20 mouse cellular contexts compared by ENCODE assay signal in genomic region chr2:158063036-158063435, GRCm38 (mm10). TPM values are rescaled to one million over a fixed set of nuclear protein-coding genes. Genes with fewer than 3 reads are reported as not detected.
A peak's percentile ranks its signal among the peaks of the same experiment; 100 is the strongest.
DNase-seq lines count a peak whose midpoint lies in the region; ATAC-seq and TF ChIP-seq lines count a peak whose summit lies in the region.
"Had no signal": no experiment of that assay in that cellular context is flagged by ENCODE, and none has a peak within 500 bp of the region (broad histone marks: within the 10 kb centered on the region; RNA-seq: fewer than 3 reads in every experiment).

No protein-coding gene starts in this region.

- no peak for TF ChIP-seq CTCF in liver, postnatal 0 days (IDR thresholded peaks at IDR 0.05; ENCODE audit: low read depth)

- no peak for TF ChIP-seq EP300 in liver, postnatal 0 days (IDR thresholded peaks at IDR 0.05; ENCODE audit: low read depth)

- no peak overlapping the region for H3K9ac ChIP-seq in liver, postnatal 0 days (replicated peaks)
- no peak overlapping the region for H3K9ac ChIP-seq in liver, embryonic 12.5 days
- H3K9ac ChIP-seq: embryonic facial prominence, embryonic 12.5 days; forebrain, embryonic 12.5 days had no signal

- H3K4me2 ChIP-seq in liver, postnatal 0 days (ENCODE audit: low read depth, low read length): no peak overlapping the region
- H3K4me2 ChIP-seq in liver, embryonic 12.5 days: no peak overlapping the region
- H3K4me2 ChIP-seq: embryonic facial prominence, embryonic 12.5 days; forebrain, embryonic 12.5 days had no signal

- no peak overlapping the region for H3K4me3 ChIP-seq in liver, postnatal 0 days (ENCODE audit: low read depth, low read length)
- no peak overlapping the region for H3K4me3 ChIP-seq in liver, embryonic 12.5 days
- H3K4me3 ChIP-seq: embryonic facial prominence, embryonic 10.5 days; embryonic facial prominence, embryonic 12.5 days; forebrain, embryonic 10.5 days; forebrain, embryonic 12.5 days had no signal

- H3K4me1 ChIP-seq in liver, postnatal 0 days (ENCODE audit: insufficient read depth): peaks cover 3% of the 10 kb centered on the region; the same call in 1 of the 2 replicates
- H3K4me1 ChIP-seq in liver, embryonic 12.5 days: no peaks in the 10 kb centered on the region; the same call in 1 of the 2 replicates
- H3K4me1 ChIP-seq: embryonic facial prominence, embryonic 12.5 days had no signal

- H3K36me3 ChIP-seq in liver, postnatal 0 days (replicated peaks; ENCODE audit: insufficient read depth, low read length): peaks cover 52% of the 10 kb centered on the region
- peaks cover 95% of the 10 kb centered on the region for H3K36me3 ChIP-seq in liver, embryonic 12.5 days

- peak; percentile 37 for DNase-seq in heart, adult 11 months
- no peak for DNase-seq in heart, adult 8-10 months (ENCODE audit: low spot score)
- DNase-seq in liver, postnatal 0 days: no peak
- DNase-seq in gonadal fat pad, adult 2 months (ENCODE audit: low read depth): peak; percentile 60
- DNase-seq in cerebellum, postnatal 14 days: no peak
- DNase-seq: adrenal gland, adult 2 months; adrenal gland, postnatal 10 days; adrenal gland, postnatal 25 days; cerebellum, adult 11 months; cerebellum, adult 18-20 months; cerebellum, adult 8-10 months; cerebellum, adult 9-11 months; cerebellum, postnatal 25 days had no signal

- peak; percentile 76 for ATAC-seq in liver, postnatal 0 days
- ATAC-seq in liver, embryonic 12.5 days: no peak
- ATAC-seq: forebrain, embryonic 14.5 days; forebrain, embryonic 16.5 days had no signal

- H3K27me3 ChIP-seq in liver, postnatal 0 days (ENCODE audit: insufficient read depth, low read length): no peaks in the 10 kb centered on the region
- H3K27me3 ChIP-seq in liver, embryonic 12.5 days (replicated peaks): no peaks in the 10 kb centered on the region
- H3K27me3 ChIP-seq: embryonic facial prominence, embryonic 12.5 days; forebrain, embryonic 12.5 days had no signal

- H3K27ac ChIP-seq in liver, postnatal 0 days (ENCODE audit: low read depth): 0 out of 2 replicates have a peak overlapping the region, but pooled peaks have one; percentile 39
- H3K27ac ChIP-seq in liver, embryonic 12.5 days: no peak overlapping the region
- H3K27ac ChIP-seq: embryonic facial prominence, embryonic 10.5 days; embryonic facial prominence, embryonic 12.5 days; forebrain, embryonic 10.5 days; forebrain, embryonic 12.5 days had no signal

- WGBS in liver, postnatal 0 days (ENCODE audit: insufficient replicate concordance): 56% methylated on average over 3 of the region's 3 CpGs
- 79% methylated on average over 3 of the region's 3 CpGs for WGBS in liver, embryonic 12.5 days (ENCODE audit: insufficient replicate concordance)

- H3K9me3 ChIP-seq in liver, postnatal 0 days (ENCODE audit: low read length): no peaks in the 10 kb centered on the region
- H3K9me3 ChIP-seq in liver, embryonic 12.5 days (replicated peaks): no peaks in the 10 kb centered on the region
- H3K9me3 ChIP-seq: embryonic facial prominence, embryonic 10.5 days; embryonic facial prominence, embryonic 12.5 days; forebrain, embryonic 10.5 days; forebrain, embryonic 12.5 days had no signal

RNA-seq across cellular contexts. Expression of gene Rprd1b, which starts 34.7 kb away (rescaled TPM):
- total RNA-seq in heart, adult 8-10 months (2022): 10 to 100 TPM; 25.3 to 30.1 (median 28.6) TPM
- 15.6 and 17.4 TPM in 2 replicates for polyA plus RNA-seq in liver, postnatal 0 days (2015; fragmentation: Nextera tagmentation; extraction: Ambion mirVana)
- polyA plus RNA-seq in liver, embryonic 12.5 days (2016; fragmentation: Nextera tagmentation; extraction: Ambion mirVana): 40.4 and 42.5 TPM in 2 replicates
- polyA plus RNA-seq in gonadal fat pad, adult 2 months (2012; rRNA removed): 16.2 and 18.1 TPM in 2 replicates

RNA-seq across cellular contexts. Expression of gene Tti1, which starts 34.8 kb away (rescaled TPM):
- total RNA-seq in heart, adult 8-10 months (2022): 10 to 100 TPM; 22.4 to 35.4 (median 29.9) TPM
- polyA plus RNA-seq in liver, postnatal 0 days (2015; fragmentation: Nextera tagmentation; extraction: Ambion mirVana): 4.7 and 5.4 TPM in 2 replicates
- 21.8 and 22.2 TPM in 2 replicates for polyA plus RNA-seq in liver, embryonic 12.5 days (2016; fragmentation: Nextera tagmentation; extraction: Ambion mirVana)
- polyA plus RNA-seq in gonadal fat pad, adult 2 months (2012; rRNA removed): 18.7 and 20.0 TPM in 2 replicates

Comparison
In these comparisons a context has a peak if more than half of its experiments do, and no peak if none do; other contexts are left out.
1. DNase-seq: peak in heart, adult 11 months (single experiment) and gonadal fat pad, adult 2 months (single experiment); none in heart, adult 8-10 months (single experiment), liver, postnatal 0 days (single experiment) and cerebellum, postnatal 14 days (0 of 2).